Mouse (Mus musculus) brain, embryonic 14.5 days (tissue): ENCODE data around the gene Lhpp. TPM values are rescaled to one million over a fixed set of nuclear protein-coding genes. Genes with fewer than 3 reads are reported as not detected.

ENCODE experiments used
- DNase-seq: peaks from one replicate; pipeline ENCODE4 v3.0.0-alpha.2; 2011; ENCODE audit warnings: low read depth
- CTCF ChIP-seq: fragments of 200-500 bp; IDR thresholded peaks from 2 replicates; pipeline ENCODE4 v1.5.1; 2012; ENCODE audit warnings: inconsistent platforms, mild to moderate bottlenecking, moderate library complexity, borderline replicate concordance; ENCODE audit not compliant: insufficient read depth, insufficient read length; ENCODE audit errors: extremely low read depth
- POLR2A ChIP-seq: fragments of 200-500 bp; IDR thresholded peaks from 2 replicates; pipeline ENCODE4 v1.6.1; 2012; ENCODE audit warnings: mild to moderate bottlenecking, inconsistent platforms, borderline replicate concordance; ENCODE audit not compliant: poor library complexity, insufficient read depth, insufficient read length, severe bottlenecking; ENCODE audit errors: extremely low read depth
- polyA plus RNA-seq: library from polyadenylated mRNA; depleted of rRNA; stranded (reverse); fragments of >200 nt; gene quantifications from 2 replicates; pipeline ENCODE4 v1.2.3, GENCODE M21; 2012

The Lhpp gene
- polyA plus RNA-seq, 1 experiment: 33.8 TPM

GRCm38 (mm10) chr7:132631313-132631712 is 20.9 kb downstream of the Lhpp start:
- peak; percentile 83 for DNase-seq
- TF ChIP-seq CTCF: no peak
- no peak for TF ChIP-seq POLR2A

GRCm38 (mm10) chr7:132637292-132637691 is 26.9 kb downstream of the Lhpp start:
- DNase-seq: no peak
- TF ChIP-seq POLR2A: no peak
- no peak for TF ChIP-seq CTCF

DNA sequence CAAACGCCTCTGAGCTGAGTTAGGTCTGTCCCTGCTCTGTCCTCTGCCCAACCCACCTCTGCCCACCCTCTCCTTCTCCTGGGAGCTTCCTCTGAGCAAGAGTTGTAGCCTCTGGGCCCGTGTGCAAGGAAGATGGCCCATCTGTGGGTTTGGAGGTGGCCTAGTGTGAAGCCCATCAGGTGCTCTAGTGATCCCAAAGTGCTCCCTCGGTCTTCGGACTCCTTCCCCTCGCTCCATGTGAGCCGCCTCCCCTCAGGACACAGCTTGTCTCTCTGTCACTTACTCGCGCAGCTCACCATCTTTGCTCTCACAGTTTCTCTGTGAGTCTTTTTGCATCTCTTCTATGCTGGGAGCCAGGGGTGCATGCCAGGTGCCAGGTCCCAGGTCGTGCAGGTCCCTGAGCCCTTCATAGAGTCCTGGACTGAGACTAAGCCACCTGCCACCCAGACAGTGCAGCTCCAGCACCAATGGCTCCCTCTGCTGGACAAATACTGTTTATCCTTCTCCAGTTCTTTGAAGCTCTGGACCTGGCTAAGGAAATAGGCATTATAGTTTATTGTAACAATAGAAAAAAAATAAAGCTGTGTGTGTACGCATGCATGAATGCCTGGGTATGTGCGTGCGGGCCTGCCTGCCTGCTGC is 28.1 kb downstream of the Lhpp start:
- TF ChIP-seq POLR2A (no peak), CTCF (peak; percentile 78)
- peak; percentile 80 for DNase-seq

- peak; percentile 81 for DNase-seq
- TF ChIP-seq CTCF (no peak), POLR2A (no peak)
Measured at GRCm38 (mm10) chr7:132640946-132641345, 30.5 kb downstream of the Lhpp start.

GRCm38 (mm10) chr7:132641606-132642005 is 31.2 kb downstream of the Lhpp start:
- no peak for DNase-seq
- TF ChIP-seq CTCF (no peak), POLR2A (no peak)

GRCm38 (mm10) chr7:132644605-132645279 is 34.3 kb downstream of the Lhpp start:
- TF ChIP-seq CTCF (no peak), POLR2A (no peak)

GRCm38 (mm10) chr7:132646514-132646913 is 36.1 kb downstream of the Lhpp start:
- TF ChIP-seq CTCF (no peak), POLR2A (no peak)
- no peak for DNase-seq

More at GRCm38 (mm10) chr7:132644605-132645279, 34.3 kb downstream of the Lhpp start:
- no peak for DNase-seq

- no peak for DNase-seq
- TF ChIP-seq POLR2A (no peak), CTCF (no peak)
Measured at GRCm38 (mm10) chr7:132654412-132654811, 44.0 kb downstream of the Lhpp start.

DNA sequence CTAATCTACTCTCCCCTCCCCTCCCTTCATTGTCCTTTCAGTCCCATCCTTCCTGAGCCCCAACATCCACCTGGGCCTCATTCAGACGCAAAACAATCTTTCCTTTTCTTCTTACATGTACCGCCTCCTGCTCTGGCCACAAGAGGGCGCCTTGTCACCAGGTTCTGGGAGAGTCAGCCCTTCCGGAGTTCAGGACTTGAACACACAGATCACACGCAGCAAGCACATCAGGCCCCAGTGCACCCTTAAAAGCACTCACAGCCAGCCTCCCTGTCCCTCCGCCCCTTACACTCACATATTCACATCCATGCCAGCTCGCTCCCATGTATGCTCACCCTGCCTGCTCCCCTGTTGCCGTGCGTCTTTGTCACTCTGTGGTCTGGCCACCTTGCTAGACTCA is 45.6 kb downstream of the Lhpp start:
- peak; percentile 95 for TF ChIP-seq CTCF
- no peak for TF ChIP-seq POLR2A
- DNase-seq: peak; percentile 96

- peak; percentile 83 for DNase-seq
- TF ChIP-seq POLR2A (no peak), CTCF (peak; percentile 75)
Measured at GRCm38 (mm10) chr7:132656548-132656947, 46.1 kb downstream of the Lhpp start.

DNA sequence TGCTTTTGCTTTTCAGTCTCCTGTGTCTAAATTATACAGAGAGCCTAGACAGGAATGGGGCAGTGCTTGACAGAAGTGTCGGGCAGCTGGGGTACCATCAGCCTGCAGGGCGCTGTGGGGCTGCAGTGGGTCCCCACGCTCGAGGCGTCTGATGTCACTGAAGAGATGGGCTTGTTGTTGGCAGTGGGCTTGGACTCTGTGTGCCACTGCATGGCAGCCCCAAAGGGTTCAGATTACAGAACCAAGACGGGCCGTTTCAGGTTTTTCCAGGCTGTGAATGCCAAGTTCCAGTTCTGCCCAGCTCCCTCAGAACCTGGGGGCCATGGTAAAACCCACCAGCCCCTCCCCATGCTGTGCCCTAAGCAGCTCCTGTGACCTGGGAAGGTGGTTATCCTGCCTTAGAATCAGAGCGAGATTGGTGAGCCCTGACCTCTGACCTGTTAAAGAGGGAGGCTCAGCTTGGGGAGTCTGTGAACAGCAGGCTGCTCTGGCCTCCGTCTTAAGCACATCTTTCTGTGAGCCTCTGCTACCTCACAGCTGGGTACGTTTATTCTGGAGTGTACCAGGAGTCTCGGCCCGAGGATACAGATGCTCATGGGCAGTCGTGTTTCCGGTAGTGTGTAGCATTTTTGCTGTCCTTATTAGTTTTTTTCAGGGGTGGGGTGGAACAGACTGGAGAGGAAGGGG is 47.1 kb downstream of the Lhpp start:
- no peak for TF ChIP-seq CTCF
- no peak for TF ChIP-seq POLR2A
- DNase-seq: no peak

- peak; percentile 34 for DNase-seq
- TF ChIP-seq POLR2A (no peak), CTCF (no peak)
Measured at GRCm38 (mm10) chr7:132658058-132658450, 47.6 kb downstream of the Lhpp start.

- no peak for TF ChIP-seq POLR2A
- no peak for TF ChIP-seq CTCF
Measured at GRCm38 (mm10) chr7:132658688-132659087, 48.2 kb downstream of the Lhpp start.

More at GRCm38 (mm10) chr7:132658688-132659087, 48.2 kb downstream of the Lhpp start:
- DNase-seq: no peak
